Mouse (Mus musculus) heart, adult 2 months (tissue): ENCODE data around the gene Cacna1i. TPM values are rescaled to one million over a fixed set of nuclear protein-coding genes. Genes with fewer than 3 reads are reported as not detected.

ENCODE experiments used
- DNase-seq, 2 experiments: peaks; one replicate each; pipeline ENCODE4 v3.0.0; 2021
- H3K27ac ChIP-seq: fragments of 200-600 bp; 2 replicates; pipeline ENCODE4 v1.8.1; 2022
- H3K27me3 ChIP-seq: fragments of 200-500 bp; 2 replicates; pipeline ENCODE4 v1.6.1; 2012; ENCODE audit warnings: mild to moderate bottlenecking, low read length, inconsistent platforms, mixed read lengths; ENCODE audit not compliant: control insufficient read depth, insufficient read depth
- H3K36me3 ChIP-seq: fragments of 200-500 bp; 2 replicates; pipeline ENCODE4 v1.6.1; 2012; ENCODE audit warnings: low read length, inconsistent platforms; ENCODE audit not compliant: control insufficient read depth, insufficient read depth
- H3K4me1 ChIP-seq: fragments of 200-500 bp; 2 replicates; pipeline ENCODE4 v1.6.1; 2011; ENCODE audit warnings: low read length; ENCODE audit not compliant: control insufficient read depth, insufficient read depth
- H3K4me3 ChIP-seq: fragments of 200-600 bp; 2 replicates; pipeline ENCODE4 v1.8.1; 2022
- H3K79me2 ChIP-seq: fragments of 200-500 bp; replicated peaks from 2 replicates; pipeline ENCODE4 v1.6.1; 2012; ENCODE audit warnings: mild to moderate bottlenecking, inconsistent platforms, low read length, moderate library complexity, mixed read lengths; ENCODE audit not compliant: control insufficient read depth, insufficient read depth
- H3K9ac ChIP-seq: fragments of 200-500 bp; 2 replicates; pipeline ENCODE4 v1.6.1; 2012; ENCODE audit warnings: low read depth, mild to moderate bottlenecking, control low read depth, inconsistent platforms, low read length, mixed read lengths
- CTCF ChIP-seq: fragments of 200-600 bp; IDR thresholded peaks from 2 replicates; pipeline ENCODE4 v1.8.1; 2022; ENCODE audit warnings: antibody characterized with exemption, mild to moderate bottlenecking, moderate library complexity
- EP300 ChIP-seq: fragments of 200-500 bp; IDR thresholded peaks from 2 replicates; pipeline ENCODE4 v1.6.1; 2011; ENCODE audit warnings: low read depth, low read length, control low read depth; ENCODE audit not compliant: insufficient read depth
- POLR2A ChIP-seq: fragments of 200-500 bp; IDR thresholded peaks from 2 replicates; pipeline ENCODE4 v1.6.1; 2011; ENCODE audit warnings: mild to moderate bottlenecking, low read depth, low read length, control low read depth; ENCODE audit not compliant: insufficient read depth
- WGBS: fragments of 180-500 bp; shearing (Covaris S2); methylation state at CpG from one replicate; pipeline ENCODE4 v1.1.7; 2018; 5-methylcytosine and 5-hydroxymethylcytosine counted together
- intact Hi-C: fragments of 180-260 bp; cut with DNase I; formaldehyde crosslinking; loops from one replicate; pipeline ENCODE4 v1.15.1; 2025
- polyA plus RNA-seq: library from polyadenylated mRNA; depleted of rRNA; stranded (reverse); fragments of >200 nt; gene quantifications from 2 replicates; pipeline ENCODE4 v1.2.3, GENCODE M21; 2012
- total RNA-seq, 2 experiments: library from RNA; stranded (reverse); gene quantifications; 2 replicates each; pipeline ENCODE4 v1.2.3; 2021

Gene Cacna1i
- total and polyA plus RNA-seq, 3 experiments = 0.09 to 0.34 (median 0.21) TPM

GRCm38 (mm10) chr15:80254207-80254606 is 32.8 kb upstream of the Cacna1i start:
- no peaks in the 10 kb centered on the region for H3K79me2 ChIP-seq
- no peaks in the 10 kb centered on the region for H3K27me3 ChIP-seq
- no peak for DNase-seq
- peaks cover 16% of the 10 kb centered on the region for H3K4me1 ChIP-seq
- TF ChIP-seq CTCF (no peak), POLR2A (no peak), EP300 (no peak)
- peaks cover 19% of the 10 kb centered on the region for H3K36me3 ChIP-seq
- peak overlapping the region; percentile 58 for H3K9ac ChIP-seq
- peak overlapping the region; percentile 100 for H3K4me3 ChIP-seq
- WGBS = 34% methylated on average over 6 of the region's 6 CpGs
- H3K27ac ChIP-seq = peak overlapping the region; percentile 99
- intact Hi-C loops = loop anchor here (10.0 kb wide), 2 partner anchors 309 to 941 kb away; partner anchors contain the start of gene Mrtfa

GRCm38 (mm10) chr15:80254847-80255645 is 32.0 kb upstream of the Cacna1i start, which contains the start of gene Atf4:
Gene Atf4 (plus strand): TSS chr15:80255184.
- no peaks in the 10 kb centered on the region for H3K27me3 ChIP-seq
- peak within 1 kb of the TSS; percentile 99 for H3K27ac ChIP-seq
- peak; percentile 97 to 98 for DNase-seq
- H3K79me2 ChIP-seq = no peaks in the 10 kb centered on the region
- peak within 1 kb of the TSS; percentile 98 for H3K9ac ChIP-seq
- peak within 1 kb of the TSS; percentile 100 for H3K4me3 ChIP-seq
- intact Hi-C loops = loop anchor here (1.0 to 10.0 kb wide), 3 partner anchors 21 to 940 kb away; partner anchors contain the start of genes Mief1 and Mrtfa
- peak; percentile 94 for TF ChIP-seq EP300
- no peak for TF ChIP-seq CTCF
- peak; percentile 100 for TF ChIP-seq POLR2A
- WGBS = under 1% methylated on average over 59 of the region's 62 CpGs
- H3K36me3 ChIP-seq = peaks cover 19% of the 10 kb centered on the region
- peaks cover 16% of the 10 kb centered on the region for H3K4me1 ChIP-seq

GRCm38 (mm10) chr15:80255646-80256121 is 31.4 kb upstream of the Cacna1i start:
- peak overlapping the region; percentile 99 for H3K27ac ChIP-seq
- peaks cover 19% of the 10 kb centered on the region for H3K36me3 ChIP-seq
- intact Hi-C loops = loop anchor here (1.0 to 10.0 kb wide), 3 partner anchors 21 to 939 kb away; partner anchors contain the start of genes Mief1 and Mrtfa
- no peaks in the 10 kb centered on the region for H3K79me2 ChIP-seq
- under 1% methylated on average over 51 of the region's 51 CpGs for WGBS
- H3K9ac ChIP-seq = peak overlapping the region; percentile 98
- H3K4me3 ChIP-seq = peak overlapping the region; percentile 100
- H3K27me3 ChIP-seq = no peaks in the 10 kb centered on the region
- peaks cover 16% of the 10 kb centered on the region for H3K4me1 ChIP-seq
- no peak for TF ChIP-seq EP300
- peak; percentile 23; the same call in 1 of the 2 replicates for TF ChIP-seq CTCF
- DNase-seq = peak; percentile 85 to 87

GRCm38 (mm10) chr15:80256242-80256641 is 30.8 kb upstream of the Cacna1i start:
- TF ChIP-seq EP300 (no peak), CTCF (no peak), POLR2A (no peak; the same call in 1 of the 2 replicates)
- peaks cover 14% of the 10 kb centered on the region for H3K4me1 ChIP-seq
- H3K27me3 ChIP-seq = no peaks in the 10 kb centered on the region
- DNase-seq = no peak
- intact Hi-C loops = loop anchor here (10.0 kb wide), 2 partner anchors 311 to 939 kb away; partner anchors contain the start of gene Mrtfa
- peak overlapping the region; percentile 99 for H3K27ac ChIP-seq
- peak overlapping the region; percentile 83 for H3K9ac ChIP-seq
- WGBS = 1% methylated on average over 16 of the region's 16 CpGs
- peaks cover 19% of the 10 kb centered on the region for H3K36me3 ChIP-seq
- peak overlapping the region; percentile 100 for H3K4me3 ChIP-seq
- no peaks in the 10 kb centered on the region for H3K79me2 ChIP-seq

GRCm38 (mm10) chr15:80256656-80257601 is 30.1 kb upstream of the Cacna1i start:
- no peak for DNase-seq
- H3K9ac ChIP-seq = peak overlapping the region; percentile 83
- no peaks in the 10 kb centered on the region for H3K27me3 ChIP-seq
- H3K27ac ChIP-seq = peak overlapping the region; percentile 99
- H3K79me2 ChIP-seq = no peaks in the 10 kb centered on the region
- peaks cover 19% of the 10 kb centered on the region for H3K36me3 ChIP-seq
- intact Hi-C loops = loop anchor here (10.0 kb wide), 2 partner anchors 312 to 938 kb away; partner anchors contain the start of gene Mrtfa
- H3K4me1 ChIP-seq = peaks cover 14% of the 10 kb centered on the region
- WGBS = 38% methylated on average over 12 of the region's 12 CpGs
- peak overlapping the region; percentile 100 for H3K4me3 ChIP-seq
- TF ChIP-seq POLR2A (0 out of 2 replicates have a peak, but pooled peaks have one; percentile 27), EP300 (no peak)
